Mouse (Mus musculus): ENCODE data around the gene Rsbn1l. TPM values are rescaled to one million over a fixed set of nuclear protein-coding genes. Genes with fewer than 3 reads are reported as not detected.

Gene Rsbn1l
- polyA plus RNA-seq, 1 experiment: 36.7 TPM

GRCm38 (mm10) chr5:20906191-20906590 is 50.0 kb downstream of the Rsbn1l start:
- no peaks in the 10 kb centered on the region for H3K27me3 ChIP-seq (ENCODE audit: control insufficient read depth, insufficient read depth, low read length, poor library complexity, severe bottlenecking)
- H3K4me1 ChIP-seq (ENCODE audit: control insufficient read depth, insufficient read depth, low read length): no peaks in the 10 kb centered on the region
- no peak overlapping the region for H3K9ac ChIP-seq (ENCODE audit: low read depth, poor library complexity, severe bottlenecking)
- H3K9me3 ChIP-seq (replicated peaks; ENCODE audit: control insufficient read depth, insufficient read depth, low read length, poor library complexity, severe bottlenecking): no peaks in the 10 kb centered on the region
- H3K27ac ChIP-seq (ENCODE audit: insufficient read depth, low read length): no peak overlapping the region
- TF ChIP-seq EP300 (IDR thresholded peaks at IDR 0.05; ENCODE audit: insufficient read depth, low read depth, low read length) (no peak), CTCF (IDR thresholded peaks at IDR 0.05; ENCODE audit: low read depth, low read length) (no peak), POLR2A (IDR thresholded peaks at IDR 0.05; ENCODE audit: insufficient read depth, low read length) (no peak)
- H3K4me3 ChIP-seq (ENCODE audit: low read depth, low read length): no peak overlapping the region
- peaks cover 13% of the 10 kb centered on the region for H3K36me3 ChIP-seq (ENCODE audit: control insufficient read depth, insufficient read depth, low read length, poor library complexity, severe bottlenecking)

- H3K4me3 ChIP-seq (ENCODE audit: low read depth, low read length): no peak overlapping the region
- H3K36me3 ChIP-seq (ENCODE audit: control insufficient read depth, insufficient read depth, low read length, poor library complexity, severe bottlenecking): peaks cover 13% of the 10 kb centered on the region
- no peak overlapping the region for H3K9ac ChIP-seq (ENCODE audit: low read depth, poor library complexity, severe bottlenecking)
- H3K27ac ChIP-seq (ENCODE audit: insufficient read depth, low read length): no peak overlapping the region
- H3K9me3 ChIP-seq (replicated peaks; ENCODE audit: control insufficient read depth, insufficient read depth, low read length, poor library complexity, severe bottlenecking): no peaks in the 10 kb centered on the region
- H3K27me3 ChIP-seq (ENCODE audit: control insufficient read depth, insufficient read depth, low read length, poor library complexity, severe bottlenecking): no peaks in the 10 kb centered on the region
- no peaks in the 10 kb centered on the region for H3K4me1 ChIP-seq (ENCODE audit: control insufficient read depth, insufficient read depth, low read length)
- TF ChIP-seq CTCF (IDR thresholded peaks at IDR 0.05; ENCODE audit: low read depth, low read length) (no peak), EP300 (IDR thresholded peaks at IDR 0.05; ENCODE audit: insufficient read depth, low read depth, low read length) (no peak), POLR2A (IDR thresholded peaks at IDR 0.05; ENCODE audit: insufficient read depth, low read length) (no peak)
Observed at GRCm38 (mm10) chr5:20905437-20905836, 50.8 kb downstream of the Rsbn1l start.

- peaks cover 13% of the 10 kb centered on the region for H3K36me3 ChIP-seq (ENCODE audit: control insufficient read depth, insufficient read depth, low read length, poor library complexity, severe bottlenecking)
- no peak for TF ChIP-seq EP300 (IDR thresholded peaks at IDR 0.05; ENCODE audit: insufficient read depth, low read depth, low read length)
- no peak for TF ChIP-seq CTCF (IDR thresholded peaks at IDR 0.05; ENCODE audit: low read depth, low read length)
- no peak for TF ChIP-seq POLR2A (IDR thresholded peaks at IDR 0.05; ENCODE audit: insufficient read depth, low read length)
- H3K9me3 ChIP-seq (replicated peaks; ENCODE audit: control insufficient read depth, insufficient read depth, low read length, poor library complexity, severe bottlenecking): no peaks in the 10 kb centered on the region
- no peaks in the 10 kb centered on the region for H3K4me1 ChIP-seq (ENCODE audit: control insufficient read depth, insufficient read depth, low read length)
- H3K27me3 ChIP-seq (ENCODE audit: control insufficient read depth, insufficient read depth, low read length, poor library complexity, severe bottlenecking): no peaks in the 10 kb centered on the region
- no peak overlapping the region for H3K4me3 ChIP-seq (ENCODE audit: low read depth, low read length)
- no peak overlapping the region for H3K9ac ChIP-seq (ENCODE audit: low read depth, poor library complexity, severe bottlenecking)
- no peak overlapping the region for H3K27ac ChIP-seq (ENCODE audit: insufficient read depth, low read length)
Observed at GRCm38 (mm10) chr5:20904647-20905046, 51.6 kb downstream of the Rsbn1l start.

GRCm38 (mm10) chr5:20897446-20898167 is 58.6 kb downstream of the Rsbn1l start:
- no peak overlapping the region for H3K4me3 ChIP-seq (ENCODE audit: low read depth, low read length)
- no peak for TF ChIP-seq EP300 (IDR thresholded peaks at IDR 0.05; ENCODE audit: insufficient read depth, low read depth, low read length)
- TF ChIP-seq CTCF (IDR thresholded peaks at IDR 0.05; ENCODE audit: low read depth, low read length): no peak

GRCm38 (mm10) chr5:20884036-20884620 is 72.1 kb downstream of the Rsbn1l start:
- H3K9me3 ChIP-seq (replicated peaks; ENCODE audit: control insufficient read depth, insufficient read depth, low read length, poor library complexity, severe bottlenecking): no peaks in the 10 kb centered on the region
- TF ChIP-seq POLR2A (IDR thresholded peaks at IDR 0.05; ENCODE audit: insufficient read depth, low read length) (no peak), EP300 (IDR thresholded peaks at IDR 0.05; ENCODE audit: insufficient read depth, low read depth, low read length) (no peak), CTCF (IDR thresholded peaks at IDR 0.05; ENCODE audit: low read depth, low read length) (no peak)
- 0 out of 2 replicates have a peak overlapping the region, but pooled peaks have one; percentile 86 for H3K9ac ChIP-seq (ENCODE audit: low read depth, poor library complexity, severe bottlenecking)
- H3K27me3 ChIP-seq (ENCODE audit: control insufficient read depth, insufficient read depth, low read length, poor library complexity, severe bottlenecking): no peaks in the 10 kb centered on the region
- H3K4me1 ChIP-seq (ENCODE audit: control insufficient read depth, insufficient read depth, low read length): peaks cover 2% of the 10 kb centered on the region
- H3K4me3 ChIP-seq (ENCODE audit: low read depth, low read length): peak overlapping the region; percentile 4
- peak overlapping the region; percentile 63 for H3K27ac ChIP-seq (ENCODE audit: insufficient read depth, low read length)
- peaks cover 9% of the 10 kb centered on the region for H3K36me3 ChIP-seq (ENCODE audit: control insufficient read depth, insufficient read depth, low read length, poor library complexity, severe bottlenecking)

More at GRCm38 (mm10) chr5:20897446-20898167, 58.6 kb downstream of the Rsbn1l start:
- Histone ChIP-seq H3K27ac (ENCODE audit: insufficient read depth, low read length) (no peak overlapping the region), H3K36me3 (ENCODE audit: control insufficient read depth, insufficient read depth, low read length, poor library complexity, severe bottlenecking) (peaks cover 12% of the 10 kb centered on the region), H3K27me3 (ENCODE audit: control insufficient read depth, insufficient read depth, low read length, poor library complexity, severe bottlenecking) (no peaks in the 10 kb centered on the region), H3K4me1 (ENCODE audit: control insufficient read depth, insufficient read depth, low read length) (no peaks in the 10 kb centered on the region), H3K9ac (ENCODE audit: low read depth, poor library complexity, severe bottlenecking) (no peak overlapping the region), H3K9me3 (replicated peaks; ENCODE audit: control insufficient read depth, insufficient read depth, low read length, poor library complexity, severe bottlenecking) (no peaks in the 10 kb centered on the region)

All from ES-Bruce4 (cell line).